Mouse (Mus musculus) T-cell, adult 2 months (primary cell): ENCODE measurements around the gene Gpc5.

Experiments
- DNase-seq: peaks from one replicate; pipeline ENCODE4 v3.0.0; 2022; ENCODE audit warnings: low spot score

Gene Gpc5

DNA sequence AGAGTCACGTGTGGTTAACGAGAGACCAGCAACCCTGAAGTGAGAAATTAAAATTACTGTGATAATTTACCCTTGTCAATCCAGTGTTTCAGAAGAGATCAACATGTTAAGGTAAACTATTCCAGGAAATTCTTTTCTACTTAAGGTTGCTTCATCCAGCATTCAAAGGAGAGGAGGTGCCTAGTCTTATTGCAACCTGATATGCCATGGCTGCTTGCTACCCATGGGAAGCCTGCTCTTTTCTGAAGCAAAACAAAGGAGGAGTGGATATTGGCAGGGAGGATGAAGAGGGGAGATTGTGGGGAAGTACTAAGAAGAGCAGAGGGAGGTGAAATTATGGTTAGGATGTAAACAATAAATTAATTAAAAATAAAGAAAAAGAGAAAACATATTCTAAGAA lies 15.5 kb downstream of the Gpc5 start:
- DNase-seq = no peak

DNA sequence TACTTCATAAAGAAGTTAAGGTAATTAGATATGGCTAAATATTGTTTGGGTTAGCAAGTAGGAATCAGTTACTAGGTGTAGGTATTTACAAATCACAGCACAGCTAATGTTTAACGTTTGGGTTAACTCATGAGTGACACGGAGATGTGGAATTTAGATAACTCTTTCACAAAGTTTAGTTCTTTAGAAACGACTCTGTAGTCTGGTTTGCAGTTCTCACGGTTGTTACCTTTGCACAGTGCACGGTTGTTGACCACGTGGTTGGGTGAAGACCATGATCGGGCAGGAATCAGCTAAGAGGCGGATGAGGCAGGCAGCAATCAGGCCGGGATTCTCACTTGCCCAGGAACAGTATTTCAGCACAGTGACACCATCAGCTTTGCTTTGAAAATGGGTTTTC lies 26.6 kb downstream of the Gpc5 start:
- DNase-seq = no peak

DNA sequence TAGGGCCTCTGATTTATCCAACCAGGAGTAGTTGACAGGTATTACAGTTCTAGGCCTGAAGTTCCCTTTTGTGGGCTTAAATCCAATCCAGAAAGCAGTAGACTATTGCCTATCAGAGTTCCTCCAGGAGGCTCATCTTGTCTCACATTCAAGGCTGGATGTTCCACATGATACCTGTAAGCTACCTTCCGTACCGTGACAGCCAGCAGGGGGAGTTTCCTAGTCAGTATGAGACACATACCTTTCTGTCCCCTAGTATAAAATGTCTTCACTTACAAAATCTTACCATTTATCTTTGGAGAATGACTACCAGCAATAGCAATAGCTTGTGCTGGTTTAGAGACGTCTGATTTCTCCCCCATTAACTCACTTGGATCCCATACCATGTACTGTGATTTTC lies 56.8 kb downstream of the Gpc5 start:
- no peak for DNase-seq

DNA sequence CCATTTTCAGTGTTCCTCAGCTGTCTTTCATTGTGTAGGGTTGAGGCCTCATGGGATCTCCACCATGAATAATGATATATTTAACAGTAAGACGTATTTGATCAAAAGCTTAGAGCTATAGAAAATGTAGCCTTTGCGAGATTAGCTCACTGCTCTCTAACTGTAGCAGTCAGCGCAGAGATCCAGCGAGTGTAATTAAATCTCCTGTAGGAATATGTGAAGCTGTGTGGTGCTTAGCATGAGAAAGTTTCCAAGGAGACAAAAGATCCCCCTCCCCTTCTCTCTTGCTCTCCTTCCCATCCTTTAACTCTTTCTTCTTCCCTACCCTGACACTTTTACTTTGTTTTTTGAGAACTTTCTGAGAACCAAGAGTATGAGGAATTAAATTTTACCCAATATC lies 64.6 kb downstream of the Gpc5 start:
- DNase-seq = no peak

DNA sequence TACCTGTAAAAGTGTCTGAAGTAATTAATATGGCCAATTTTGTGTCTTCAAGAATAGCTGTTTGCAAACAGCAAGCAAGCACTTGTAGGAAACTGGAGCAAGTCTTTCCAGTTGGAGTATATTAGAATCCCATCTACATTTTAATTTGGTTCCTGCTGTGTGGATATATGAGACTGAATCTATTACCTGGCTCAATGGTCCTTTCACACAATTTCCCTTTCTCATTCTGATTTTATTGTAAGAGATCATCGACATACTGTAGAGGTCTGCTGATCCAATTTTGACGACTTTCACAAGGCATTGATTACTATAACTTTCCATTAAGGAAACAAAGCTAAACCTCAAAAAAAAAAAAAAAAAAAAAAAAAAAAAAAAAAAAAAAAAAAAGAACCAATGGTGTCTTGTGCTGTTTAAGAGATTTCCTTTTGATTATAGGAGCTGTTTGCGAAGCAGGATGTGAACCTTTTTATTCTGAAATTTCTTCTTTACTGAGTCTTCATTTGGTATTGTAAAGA lies 85.4 kb downstream of the Gpc5 start:
- no peak for DNase-seq

DNA sequence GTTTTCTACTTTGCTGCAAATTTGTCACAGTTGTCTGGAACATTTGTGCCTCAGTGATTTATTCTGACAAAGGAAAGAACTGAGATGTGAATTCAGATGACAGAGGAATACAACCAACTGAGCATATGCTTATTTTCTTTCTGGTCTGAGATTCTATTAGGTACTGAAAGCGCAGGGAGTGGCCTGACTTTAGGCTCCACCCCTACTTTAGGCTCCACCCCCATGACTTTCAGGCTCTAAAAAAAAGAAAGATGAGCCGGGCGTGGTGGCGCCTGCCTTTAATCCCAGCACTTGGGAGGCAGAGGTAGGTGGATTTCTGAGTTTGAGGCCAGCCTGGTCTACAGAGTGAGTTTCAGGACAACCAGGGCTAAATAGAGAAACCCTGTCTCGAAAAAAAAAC lies 87.9 kb downstream of the Gpc5 start:
- no peak for DNase-seq

DNA sequence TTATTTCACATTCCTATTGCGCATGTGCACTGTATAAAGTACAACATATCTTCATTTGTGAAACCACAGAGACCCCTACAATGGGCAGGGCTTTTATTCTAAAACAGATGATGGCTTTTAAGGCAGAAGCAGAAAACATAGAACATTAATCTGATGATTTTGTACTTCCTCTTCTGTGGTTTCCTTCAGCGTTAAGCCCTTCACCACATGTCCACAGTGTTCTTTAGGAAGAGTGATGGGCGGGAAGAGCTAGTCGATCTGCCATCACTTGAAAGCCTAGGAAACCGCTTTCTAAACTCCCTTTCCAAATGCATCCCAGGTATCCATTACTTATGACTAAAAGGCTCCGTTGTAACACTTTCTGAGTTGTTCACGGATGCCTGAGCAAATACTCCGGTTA lies 96.2 kb downstream of the Gpc5 start:
- DNase-seq = no peak

DNA sequence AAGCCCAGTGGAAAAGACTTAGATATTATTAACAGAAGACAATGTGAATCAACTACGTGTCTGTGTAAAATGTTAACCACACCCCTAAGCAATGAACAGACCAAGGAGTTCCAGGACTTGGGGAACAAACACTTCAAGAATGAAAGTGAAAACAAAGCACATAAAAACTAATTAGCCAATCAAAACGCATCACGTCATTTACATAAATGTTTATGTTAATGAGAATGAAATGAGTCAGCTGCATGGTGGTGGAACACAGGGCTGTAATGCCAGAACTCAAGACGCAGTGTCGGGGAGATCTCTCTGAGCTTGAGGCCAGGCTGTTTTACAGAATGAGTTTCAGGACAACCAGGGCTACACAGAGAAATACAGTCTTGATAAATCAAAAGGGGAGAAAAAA lies 136.1 kb downstream of the Gpc5 start:
- DNase-seq = no peak

DNA sequence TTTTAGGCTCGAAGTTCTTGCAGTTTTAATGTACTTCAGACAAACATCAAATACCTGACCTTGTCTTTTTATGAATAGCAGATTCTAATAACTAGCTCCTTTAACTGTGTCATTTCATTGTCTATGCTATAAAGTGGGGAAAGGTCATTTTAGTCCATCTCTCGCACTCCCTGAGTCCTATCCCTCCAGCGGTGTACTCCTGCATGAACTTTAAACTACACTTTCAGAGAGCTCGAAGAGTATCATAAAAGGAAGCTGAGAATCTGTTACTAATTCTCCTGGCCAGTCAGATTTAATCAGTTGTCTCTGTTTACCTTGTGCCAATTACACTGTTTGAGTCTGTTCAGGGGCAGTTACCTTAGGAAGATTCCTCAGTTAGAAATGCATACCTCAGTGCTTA lies 144.4 kb downstream of the Gpc5 start:
- DNase-seq = no peak

DNA sequence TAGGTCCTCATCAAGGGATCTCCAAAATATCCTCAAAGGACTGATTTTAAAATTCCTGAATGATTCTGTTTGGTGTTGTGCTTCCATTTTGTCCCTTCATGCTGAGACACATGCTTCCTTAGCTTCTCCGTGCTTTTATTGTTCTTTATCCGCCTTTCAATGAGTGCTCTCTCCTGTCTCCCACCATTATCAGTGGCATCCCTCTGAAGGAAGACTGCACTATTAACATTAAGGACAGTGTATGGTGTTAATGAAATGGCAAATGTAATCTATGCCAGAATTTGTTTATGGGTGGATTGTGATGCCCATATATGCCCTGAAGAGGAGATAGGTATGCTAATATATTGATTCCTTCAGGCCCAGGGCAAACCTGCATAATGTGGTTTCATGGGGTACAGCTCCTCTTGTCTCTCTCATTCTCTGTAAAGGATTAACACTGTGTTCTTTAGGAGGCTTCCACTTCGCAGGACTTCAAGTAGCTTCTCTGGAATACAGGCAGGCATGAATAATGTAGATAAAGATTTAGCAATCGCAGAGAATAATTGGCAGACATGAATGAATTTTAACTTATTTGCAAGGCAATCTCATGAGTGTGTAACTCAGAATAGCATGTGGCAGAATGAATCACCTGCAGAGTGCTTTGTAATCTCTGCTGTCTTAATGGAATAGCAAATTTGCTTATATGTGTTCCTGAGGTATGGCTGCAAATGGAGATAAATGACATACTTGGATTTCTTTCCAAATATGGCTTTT lies 148.8 kb downstream of the Gpc5 start:
- DNase-seq = no peak

DNA sequence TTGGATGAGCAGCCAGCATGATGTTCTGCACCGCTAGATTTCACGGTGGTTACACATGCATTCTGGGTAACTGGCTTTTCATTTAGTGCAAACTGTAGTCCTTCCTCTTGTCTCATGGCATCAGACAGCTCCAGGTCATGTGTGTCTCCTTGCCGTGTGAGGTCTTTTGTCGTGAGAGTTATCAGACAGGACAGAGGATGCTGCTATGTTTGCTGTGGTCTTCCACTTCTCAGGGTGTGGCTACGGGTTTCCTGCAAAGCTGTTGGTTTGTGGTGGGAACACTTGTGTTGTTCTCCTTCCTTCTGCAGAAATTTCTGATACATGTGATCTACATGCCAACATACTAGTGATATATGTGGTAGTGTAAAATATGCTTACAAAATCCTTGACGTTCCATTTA lies 158.5 kb downstream of the Gpc5 start:
- peak; percentile 28 for DNase-seq

DNA sequence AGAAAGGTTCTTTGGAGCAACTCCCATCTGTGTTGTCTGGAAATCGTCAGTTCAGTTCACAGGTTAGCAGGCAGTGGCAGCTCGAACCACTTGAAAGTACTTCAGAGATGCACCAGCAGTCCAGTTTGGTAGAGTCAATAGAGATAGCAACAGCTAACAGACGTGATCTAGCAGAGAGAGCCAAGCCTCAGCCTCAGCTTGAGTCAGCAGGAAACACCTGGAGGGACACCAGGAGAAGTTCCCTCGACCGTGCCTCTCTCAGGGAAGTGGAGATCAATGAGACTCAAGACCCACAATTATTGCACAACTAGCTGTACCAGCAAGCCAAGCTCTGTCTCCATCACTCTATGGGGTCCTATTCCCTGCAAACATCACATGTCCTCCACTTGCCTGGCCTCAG lies 159.8 kb downstream of the Gpc5 start:
- no peak for DNase-seq

DNA sequence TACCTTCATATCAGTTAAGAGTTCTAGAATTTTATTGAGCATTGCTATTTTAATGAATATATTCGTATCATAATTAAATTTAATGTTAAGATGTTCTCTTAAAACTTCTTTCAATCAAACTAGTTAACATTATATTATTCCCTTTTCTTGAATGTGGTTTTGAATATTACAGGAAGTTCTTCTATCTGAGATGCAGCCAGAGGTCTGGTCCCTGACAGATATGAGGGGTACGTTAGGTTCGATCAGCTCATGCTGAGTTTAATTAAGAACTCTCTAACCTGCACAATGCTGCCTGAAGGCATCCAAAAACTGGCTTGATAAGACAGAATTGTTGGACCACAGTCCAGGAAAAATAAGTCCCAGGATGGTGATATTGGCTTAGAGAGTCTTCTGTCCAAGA lies 161.1 kb downstream of the Gpc5 start:
- no peak for DNase-seq

DNA sequence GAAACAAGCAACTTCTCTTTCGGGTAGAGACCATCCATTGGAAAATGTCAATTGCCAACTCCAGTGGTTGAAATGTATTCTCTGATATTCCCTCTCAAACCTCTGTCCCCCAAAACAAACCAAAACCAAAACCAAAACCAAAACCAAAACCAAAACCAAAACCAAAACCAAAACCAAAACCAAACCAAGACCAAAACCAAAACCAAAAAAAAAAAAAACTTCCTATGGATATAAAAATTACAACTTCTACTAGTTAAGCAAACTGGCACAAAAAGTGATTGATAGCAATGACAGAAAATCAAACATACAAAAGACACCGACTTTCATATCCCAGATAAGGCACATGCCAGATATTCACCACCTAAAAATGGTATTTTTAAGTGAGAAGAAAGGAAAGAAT lies 161.7 kb downstream of the Gpc5 start:
- DNase-seq = no peak

DNA sequence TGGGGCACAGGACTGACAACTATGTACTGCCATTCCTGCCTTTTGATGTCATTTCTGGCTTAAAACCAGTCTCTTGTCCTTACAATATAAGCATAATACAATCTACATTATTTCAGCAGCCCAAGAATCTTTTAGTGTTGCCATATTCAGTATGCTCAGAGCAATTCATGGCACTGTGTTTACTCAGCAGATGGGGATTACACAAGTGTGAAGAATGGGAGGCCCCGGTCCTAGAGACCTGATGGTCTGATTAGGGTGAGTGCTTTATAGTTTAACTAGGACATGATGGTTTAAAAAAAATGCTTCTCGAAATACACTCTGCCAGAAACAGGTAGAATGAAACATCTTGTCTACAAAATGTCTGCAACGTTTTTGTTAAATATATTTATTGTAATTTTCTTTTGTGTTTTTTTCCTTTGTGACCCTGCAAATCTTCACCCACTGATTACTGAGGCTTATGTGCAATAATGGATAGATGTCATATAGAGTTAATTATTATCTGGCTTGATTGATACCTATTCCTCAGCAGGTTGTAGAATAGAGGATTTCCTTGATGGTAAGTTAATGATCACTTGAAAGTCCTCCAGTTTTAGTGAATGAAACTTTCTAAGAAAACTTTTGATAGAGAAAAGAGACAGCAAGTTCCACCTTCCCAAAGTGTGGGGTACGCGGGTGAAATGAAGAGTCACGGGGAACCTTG lies 177.8 kb downstream of the Gpc5 start:
- DNase-seq = no peak

DNA sequence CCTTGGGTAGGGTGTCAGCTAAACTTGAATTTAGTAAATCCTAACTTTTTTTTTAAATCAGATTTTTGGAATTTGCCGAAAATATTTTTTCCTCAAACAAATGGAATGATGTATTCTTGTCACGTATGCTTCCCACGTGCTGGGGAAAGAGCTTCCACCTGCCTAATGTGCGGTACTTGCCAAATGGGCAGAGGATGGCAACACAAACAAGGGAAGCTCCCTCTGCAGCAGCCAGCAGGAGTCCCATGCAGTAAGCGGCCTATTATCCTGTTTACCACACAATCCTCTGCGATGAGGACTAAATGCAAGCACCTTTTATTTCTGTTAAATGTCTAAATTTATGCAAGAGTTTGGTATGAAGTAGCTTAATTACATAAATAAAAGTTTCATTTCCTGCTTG lies 178.4 kb downstream of the Gpc5 start:
- DNase-seq = no peak

DNA sequence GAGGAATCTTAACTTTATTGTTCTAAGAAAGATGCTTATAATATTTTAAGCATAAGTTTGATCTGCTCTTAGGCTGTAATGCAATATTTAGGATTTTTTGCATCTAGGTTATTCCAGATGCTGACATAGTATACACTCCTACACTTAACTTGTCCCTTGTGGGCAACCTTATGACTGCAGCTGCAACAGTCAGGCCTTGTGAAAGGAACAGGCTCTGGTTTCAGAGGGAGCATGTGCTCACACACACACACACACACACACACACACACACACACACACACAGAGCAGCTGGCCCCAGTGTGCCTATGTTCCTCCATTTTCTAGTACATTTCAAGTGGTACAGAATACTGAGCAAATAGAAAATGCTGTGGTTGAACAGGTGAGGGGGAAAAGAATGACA lies 190.8 kb downstream of the Gpc5 start:
- DNase-seq = no peak

DNA sequence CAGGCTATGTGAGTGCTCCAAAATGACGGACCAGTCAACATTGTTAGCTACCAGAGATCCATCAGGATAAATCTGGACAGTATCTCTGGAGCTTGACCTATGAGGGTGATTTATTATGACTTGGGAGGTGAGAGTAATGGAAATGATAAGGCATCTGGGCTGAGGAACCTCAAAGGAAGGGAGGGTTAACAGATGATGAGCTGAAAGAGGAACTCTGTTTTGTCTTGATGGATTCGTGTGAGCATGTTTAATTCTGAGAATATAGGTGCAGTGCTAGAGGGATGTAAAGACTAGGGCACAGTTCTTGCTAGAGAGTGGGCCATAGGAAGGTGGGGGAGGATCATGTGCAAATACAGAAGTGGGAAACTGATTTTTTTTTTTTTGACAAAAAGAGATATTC lies 232.2 kb downstream of the Gpc5 start:
- no peak for DNase-seq

DNA sequence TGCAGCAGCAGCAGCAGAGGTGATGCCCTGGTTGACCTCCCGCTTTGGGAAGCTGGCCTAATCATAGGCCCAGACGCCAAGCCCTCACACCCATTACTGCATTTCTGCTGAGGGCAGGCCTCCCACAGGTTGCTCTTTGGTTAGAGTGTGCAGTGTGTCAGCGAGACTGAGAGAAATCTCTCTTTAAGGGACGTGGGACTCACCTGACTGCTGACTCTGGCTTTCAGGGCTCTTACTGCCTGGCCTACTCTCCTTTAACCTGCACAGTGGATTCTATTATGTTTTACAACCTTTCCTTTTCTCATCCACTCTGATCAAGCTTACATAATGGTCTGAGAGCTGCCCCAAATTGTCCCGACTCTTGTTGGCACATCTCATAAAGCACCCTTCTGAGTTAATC lies 234.4 kb downstream of the Gpc5 start:
- DNase-seq = no peak

DNA sequence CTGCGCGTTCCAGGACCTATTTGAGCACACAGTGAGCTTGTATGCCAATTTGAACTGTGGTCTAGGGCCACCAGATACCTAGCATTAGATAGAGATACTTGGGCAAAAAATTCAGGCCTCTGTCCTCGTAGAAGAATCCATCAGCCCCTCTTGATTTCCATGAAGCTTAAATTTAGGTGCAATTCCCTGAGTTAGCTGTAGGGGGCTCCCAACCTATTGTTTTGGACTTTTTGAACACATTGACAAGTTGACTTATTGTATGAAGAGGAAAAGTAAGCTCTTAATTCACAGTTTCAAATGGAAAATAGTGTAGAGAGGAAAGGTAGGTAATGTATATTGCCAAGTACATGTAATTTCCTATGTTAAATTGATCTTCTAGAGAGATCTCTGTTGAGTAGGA lies 247.1 kb downstream of the Gpc5 start:
- DNase-seq = no peak

DNA sequence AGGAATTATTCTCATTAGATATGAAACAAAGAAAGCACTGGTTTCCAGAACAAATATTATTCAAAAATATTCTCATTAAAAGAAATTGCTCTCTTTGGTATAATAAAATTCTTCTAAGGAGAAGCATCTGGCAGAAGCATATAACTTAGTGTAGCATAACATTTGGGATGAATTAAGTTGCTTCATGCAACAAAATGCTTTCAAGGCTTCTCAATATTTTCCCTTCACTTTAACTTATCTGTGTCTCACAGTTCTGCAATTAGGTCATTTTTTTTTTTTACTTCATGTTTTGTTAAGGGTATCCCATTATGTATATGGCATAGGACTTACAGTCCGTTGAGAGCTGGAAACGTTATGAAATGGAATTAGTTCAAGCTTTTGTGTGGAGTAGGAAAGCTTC lies 250.6 kb downstream of the Gpc5 start:
- no peak for DNase-seq

DNA sequence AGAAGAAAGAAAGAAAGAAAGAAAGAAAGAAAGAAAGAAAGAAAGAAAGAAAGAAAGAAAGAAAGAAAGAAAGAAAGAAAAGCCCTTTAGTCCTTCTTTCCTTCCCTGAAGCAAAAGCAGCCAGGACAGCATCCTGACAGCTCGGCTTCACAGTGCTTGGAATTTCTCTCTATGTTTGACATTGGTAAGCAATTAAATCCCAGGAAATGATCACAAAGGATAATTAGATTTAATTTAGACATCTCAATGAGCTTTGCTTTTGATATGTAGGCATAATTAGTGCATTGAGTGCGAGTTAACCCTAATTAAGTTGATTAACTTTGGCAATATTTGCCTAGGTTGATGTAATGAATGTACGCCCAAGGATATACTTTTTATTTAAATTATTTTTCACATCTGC lies 257.4 kb downstream of the Gpc5 start:
- DNase-seq = no peak

DNA sequence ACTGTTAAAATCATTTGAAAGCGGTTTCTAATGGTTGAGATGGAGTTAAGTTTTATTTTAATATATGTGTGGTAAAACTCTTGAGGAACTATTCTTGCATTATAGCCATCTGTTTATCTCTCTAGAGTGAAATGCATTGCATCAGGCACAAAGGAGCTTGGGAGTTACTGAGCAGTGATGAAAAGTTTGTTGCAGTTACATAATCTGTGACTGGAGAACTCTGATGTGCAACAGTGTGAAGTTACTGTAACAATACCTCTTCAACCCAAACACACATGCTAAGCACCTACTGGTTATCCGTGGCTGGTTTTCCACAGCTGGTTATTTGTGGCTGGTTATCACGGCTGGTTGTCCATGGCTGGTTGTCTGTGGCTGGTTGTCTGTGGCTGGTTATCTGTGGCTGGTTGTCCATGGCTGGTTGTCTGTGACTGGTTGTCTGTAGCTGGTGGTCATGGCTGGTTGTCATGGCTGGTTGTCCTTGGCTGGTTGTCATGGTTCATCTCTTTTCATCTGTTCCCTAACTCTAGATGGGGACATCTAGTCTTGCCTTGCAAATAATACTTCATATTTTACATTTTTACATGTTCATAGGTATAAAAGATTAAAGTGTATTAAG lies 273.4 kb downstream of the Gpc5 start:
- DNase-seq = no peak
